Mouse (Mus musculus): ENCODE data around the gene Tctex1d1. TPM values are rescaled to one million over a fixed set of nuclear protein-coding genes. Genes with fewer than 3 reads are reported as not detected.

Tctex1d1 gene
- polyA plus RNA-seq (2012; fragmentation: generic; extraction: Trizol), result not detected

DNA sequence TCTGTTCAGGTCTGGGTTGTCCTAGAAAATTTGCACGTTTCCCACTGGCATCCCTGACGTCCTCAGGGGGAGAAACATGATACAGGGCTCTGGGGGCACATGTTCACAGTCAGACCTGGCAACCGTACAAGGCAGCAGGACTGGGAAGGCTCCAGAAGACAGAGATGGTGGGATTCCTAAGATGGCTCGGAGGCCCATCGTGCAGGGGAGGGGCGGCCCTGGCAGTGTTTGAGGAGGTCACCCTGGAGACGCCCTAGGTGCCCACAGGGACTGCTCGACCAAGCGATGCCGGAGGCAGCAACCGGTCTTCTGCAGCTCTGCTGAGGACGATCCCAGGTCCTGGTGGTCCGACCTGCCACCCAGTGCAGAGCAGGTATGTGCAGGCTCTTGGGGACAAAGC is at the start of gene Tctex1d1:
Gene Tctex1d1, plus strand, starts transcription at position 167 of the 400 bp plus-strand sequence.
- H3K4me2 ChIP-seq (ENCODE audit: low read depth), result no peak within 1 kb of the TSS
- no peak for TF ChIP-seq E2F4 (IDR thresholded peaks at IDR 0.05; ENCODE audit: insufficient read depth)
- H3K36me3 ChIP-seq (ENCODE audit: control insufficient read depth, insufficient read depth), result no peaks in the 10 kb centered on the region
- H3ac ChIP-seq (ENCODE audit: control insufficient read depth, insufficient read length), result no peak within 1 kb of the TSS
- no peaks in the 10 kb centered on the region for H3K79me2 ChIP-seq (ENCODE audit: control insufficient read depth, insufficient read depth)
- H3K27me3 ChIP-seq (ENCODE audit: control insufficient read depth, insufficient read depth, insufficient read length), result no peaks in the 10 kb centered on the region
- H3K4me3 ChIP-seq, result no peak within 1 kb of the TSS

GRCm38 (mm10) chr4:102929491-102929890 is 48.9 kb upstream of the Tctex1d1 start:
- Histone ChIP-seq H3K4me2 (ENCODE audit: low read depth) (no peak overlapping the region), H3K4me3 (no peak overlapping the region), H3K27me3 (ENCODE audit: control insufficient read depth, insufficient read depth, insufficient read length) (no peaks in the 10 kb centered on the region), H3K36me3 (ENCODE audit: control insufficient read depth, insufficient read depth) (no peaks in the 10 kb centered on the region), H3K79me2 (ENCODE audit: control insufficient read depth, insufficient read depth) (no peaks in the 10 kb centered on the region), H3ac (ENCODE audit: control insufficient read depth, insufficient read length) (no peak overlapping the region)
- TF ChIP-seq TCF12 (IDR thresholded peaks at IDR 0.05; ENCODE audit: insufficient read depth, poor library complexity, severe bottlenecking) (no peak), CEBPB (IDR thresholded peaks at IDR 0.05; ENCODE audit: insufficient read depth, poor library complexity, severe bottlenecking) (no peak)

GRCm38 (mm10) chr4:102930679-102931078 is 47.7 kb upstream of the Tctex1d1 start:
- Histone ChIP-seq H3K36me3 (ENCODE audit: control insufficient read depth, insufficient read depth) (no peaks in the 10 kb centered on the region), H3K27me3 (ENCODE audit: control insufficient read depth, insufficient read depth, insufficient read length) (no peaks in the 10 kb centered on the region), H3K4me2 (ENCODE audit: low read depth) (no peak overlapping the region), H3K79me2 (ENCODE audit: control insufficient read depth, insufficient read depth) (no peaks in the 10 kb centered on the region), H3ac (ENCODE audit: control insufficient read depth, insufficient read length) (no peak overlapping the region), H3K4me3 (no peak overlapping the region)
- no peak for TF ChIP-seq TCF3 (IDR thresholded peaks at IDR 0.05; ENCODE audit: insufficient read length, low read depth)
- TF ChIP-seq MYOD1 (IDR thresholded peaks at IDR 0.05; ENCODE audit: control insufficient read depth in 1 of 3, insufficient read length in 2 of 3, low read depth in 2 of 3), result no peak
- no peak for TF ChIP-seq POLR2A (IDR thresholded peaks at IDR 0.05; ENCODE audit: insufficient read length, low read depth)
- no peak for TF ChIP-seq TCF12 (IDR thresholded peaks at IDR 0.05; ENCODE audit: insufficient read depth, poor library complexity, severe bottlenecking)
- no peak for TF ChIP-seq POLR2AphosphoS2 (IDR thresholded peaks at IDR 0.05; ENCODE audit: insufficient read length, low read depth)
- TF ChIP-seq USF1 (IDR thresholded peaks at IDR 0.05; ENCODE audit: low read depth), result no peak
- TF ChIP-seq MYOG (IDR thresholded peaks at IDR 0.05; ENCODE audit: control insufficient read depth in 1 of 3, insufficient read depth in 1 of 3, insufficient read length in 2 of 3, low read depth in 2 of 3), result no peak
- no peak for TF ChIP-seq SRF (IDR thresholded peaks at IDR 0.05; ENCODE audit: control insufficient read depth, insufficient read length, low read depth)
- TF ChIP-seq E2F4 (IDR thresholded peaks at IDR 0.05; ENCODE audit: insufficient read depth), result no peak
- no peak for TF ChIP-seq CEBPB (IDR thresholded peaks at IDR 0.05; ENCODE audit: insufficient read depth, poor library complexity, severe bottlenecking)
- no peak for TF ChIP-seq MAX (IDR thresholded peaks at IDR 0.05; ENCODE audit: low read depth)
- no peak for TF ChIP-seq REST (IDR thresholded peaks at IDR 0.05; ENCODE audit: insufficient read depth, insufficient read length)

- no peaks in the 10 kb centered on the region for H3K27me3 ChIP-seq (ENCODE audit: control insufficient read depth, insufficient read depth, insufficient read length)
- H3K36me3 ChIP-seq (ENCODE audit: control insufficient read depth, insufficient read depth), result no peaks in the 10 kb centered on the region
- TF ChIP-seq TCF12 (IDR thresholded peaks at IDR 0.05; ENCODE audit: insufficient read depth, poor library complexity, severe bottlenecking) (no peak), CEBPB (IDR thresholded peaks at IDR 0.05; ENCODE audit: insufficient read depth, poor library complexity, severe bottlenecking) (no peak), POLR2A (IDR thresholded peaks at IDR 0.05; ENCODE audit: insufficient read length, low read depth) (no peak), MAX (IDR thresholded peaks at IDR 0.05; ENCODE audit: low read depth) (no peak), SRF (IDR thresholded peaks at IDR 0.05; ENCODE audit: control insufficient read depth, insufficient read length, low read depth) (no peak), USF1 (IDR thresholded peaks at IDR 0.05; ENCODE audit: low read depth) (no peak), TCF3 (IDR thresholded peaks at IDR 0.05; ENCODE audit: insufficient read length, low read depth) (no peak), MYOG (IDR thresholded peaks at IDR 0.05; ENCODE audit: control insufficient read depth in 1 of 3, insufficient read depth in 1 of 3, insufficient read length in 2 of 3, low read depth in 2 of 3) (no peak), REST (IDR thresholded peaks at IDR 0.05; ENCODE audit: insufficient read depth, insufficient read length) (no peak)
Measured at GRCm38 (mm10) chr4:102940266-102940665, 38.1 kb upstream of the Tctex1d1 start.

GRCm38 (mm10) chr4:102940738-102941137 is 37.7 kb upstream of the Tctex1d1 start:
- Histone ChIP-seq H3K4me2 (ENCODE audit: low read depth) (no peak overlapping the region), H3K36me3 (ENCODE audit: control insufficient read depth, insufficient read depth) (no peaks in the 10 kb centered on the region), H3K79me2 (ENCODE audit: control insufficient read depth, insufficient read depth) (no peaks in the 10 kb centered on the region), H3K27me3 (ENCODE audit: control insufficient read depth, insufficient read depth, insufficient read length) (no peaks in the 10 kb centered on the region), H3K4me3 (no peak overlapping the region), H3ac (ENCODE audit: control insufficient read depth, insufficient read length) (no peak overlapping the region)
- TF ChIP-seq MAX (IDR thresholded peaks at IDR 0.05; ENCODE audit: low read depth) (no peak), USF1 (IDR thresholded peaks at IDR 0.05; ENCODE audit: low read depth) (no peak), CEBPB (IDR thresholded peaks at IDR 0.05; ENCODE audit: insufficient read depth, poor library complexity, severe bottlenecking) (no peak), E2F4 (IDR thresholded peaks at IDR 0.05; ENCODE audit: insufficient read depth) (no peak), TCF12 (IDR thresholded peaks at IDR 0.05; ENCODE audit: insufficient read depth, poor library complexity, severe bottlenecking) (no peak), POLR2AphosphoS2 (IDR thresholded peaks at IDR 0.05; ENCODE audit: insufficient read length, low read depth) (no peak), SRF (IDR thresholded peaks at IDR 0.05; ENCODE audit: control insufficient read depth, insufficient read length, low read depth) (no peak), TCF3 (IDR thresholded peaks at IDR 0.05; ENCODE audit: insufficient read length, low read depth) (no peak), REST (IDR thresholded peaks at IDR 0.05; ENCODE audit: insufficient read depth, insufficient read length) (no peak), MYOD1 (IDR thresholded peaks at IDR 0.05; ENCODE audit: control insufficient read depth in 1 of 3, insufficient read length in 2 of 3, low read depth in 2 of 3) (no peak), MYOG (IDR thresholded peaks at IDR 0.05; ENCODE audit: control insufficient read depth in 1 of 3, insufficient read depth in 1 of 3, insufficient read length in 2 of 3, low read depth in 2 of 3) (no peak), POLR2A (IDR thresholded peaks at IDR 0.05; ENCODE audit: insufficient read length, low read depth) (no peak)

More at GRCm38 (mm10) chr4:102940266-102940665, 38.1 kb upstream of the Tctex1d1 start:
- H3K79me2 ChIP-seq (ENCODE audit: control insufficient read depth, insufficient read depth), result no peaks in the 10 kb centered on the region
- H3ac ChIP-seq (ENCODE audit: control insufficient read depth, insufficient read length), result no peak overlapping the region
- H3K4me3 ChIP-seq, result no peak overlapping the region
- H3K4me2 ChIP-seq (ENCODE audit: low read depth), result no peak overlapping the region

All from myocyte (in vitro differentiated cells).